Mouse (Mus musculus) spleen, postnatal 10 days (tissue): ENCODE results near the gene Npr3.
"Not testable (repeated sequence)": the region's sequence is repeated elsewhere in the genome, so short reads cannot be mapped to it uniquely, and the experiment has no call there.

Experiments
- DNase-seq, 2 experiments: peaks; one replicate each; pipeline ENCODE4 v3.0.0; 2021 to 2022; ENCODE audit warnings: low spot score in 2 of 2

Gene Npr3

GRCm38 (mm10) chr15:11882508-11883205 lies 24.4 kb downstream of the Npr3 start:
- DNase-seq: no peak

- no peak for DNase-seq
These were observed 25.3 kb downstream of the Npr3 start for GRCm38 (mm10) chr15:11881822-11882221.

- no peak for DNase-seq
These were observed 28.8 kb downstream of the Npr3 start for GRCm38 (mm10) chr15:11878334-11878733.

GRCm38 (mm10) chr15:11877273-11877672 lies 29.8 kb downstream of the Npr3 start:
- DNase-seq: no peak

- no peak for DNase-seq
These were observed 40.2 kb downstream of the Npr3 start for GRCm38 (mm10) chr15:11866918-11867317.

GRCm38 (mm10) chr15:11863540-11863818 lies 43.6 kb downstream of the Npr3 start:
- no peak for DNase-seq

GRCm38 (mm10) chr15:11862785-11863539 lies 44.1 kb downstream of the Npr3 start:
- no peak for DNase-seq

GRCm38 (mm10) chr15:11862253-11862652 lies 44.8 kb downstream of the Npr3 start:
- no peak for DNase-seq

- no peak for DNase-seq
These were observed 46.8 kb downstream of the Npr3 start for GRCm38 (mm10) chr15:11860259-11860658.

GRCm38 (mm10) chr15:11859829-11860228 lies 47.3 kb downstream of the Npr3 start:
- no peak for DNase-seq

GRCm38 (mm10) chr15:11858411-11858810 lies 48.7 kb downstream of the Npr3 start:
- DNase-seq: no peak

GRCm38 (mm10) chr15:11845204-11846062 lies 61.7 kb downstream of the Npr3 start:
- no peak for DNase-seq

- no peak for DNase-seq
These were observed 63.0 kb downstream of the Npr3 start for GRCm38 (mm10) chr15:11844115-11844514.

GRCm38 (mm10) chr15:11841828-11842227 lies 65.3 kb downstream of the Npr3 start:
- no peak for DNase-seq

- no peak for DNase-seq
These were observed 71.2 kb downstream of the Npr3 start for GRCm38 (mm10) chr15:11835913-11836312.

GRCm38 (mm10) chr15:11822347-11822746 lies 84.7 kb downstream of the Npr3 start:
- not testable (repeated sequence) for DNase-seq

- no peak for DNase-seq
These were observed 91.5 kb downstream of the Npr3 start for GRCm38 (mm10) chr15:11815551-11815950.

- DNase-seq: no peak
These were observed 103.5 kb downstream of the Npr3 start for GRCm38 (mm10) chr15:11803576-11803975.

GRCm38 (mm10) chr15:11801863-11802722 lies 105.0 kb downstream of the Npr3 start:
- no peak for DNase-seq

- no peak for DNase-seq
These were observed 112.5 kb downstream of the Npr3 start for GRCm38 (mm10) chr15:11794632-11795031.
